Mouse (Mus musculus): ENCODE measurements at regions not wholly inside any gene's neighbourhood (a gene's known extent, or its start where the extent isn't known, plus 50 kb on each side); places are given as distances from the start of the nearest gene placed in this dataset.

DNA sequence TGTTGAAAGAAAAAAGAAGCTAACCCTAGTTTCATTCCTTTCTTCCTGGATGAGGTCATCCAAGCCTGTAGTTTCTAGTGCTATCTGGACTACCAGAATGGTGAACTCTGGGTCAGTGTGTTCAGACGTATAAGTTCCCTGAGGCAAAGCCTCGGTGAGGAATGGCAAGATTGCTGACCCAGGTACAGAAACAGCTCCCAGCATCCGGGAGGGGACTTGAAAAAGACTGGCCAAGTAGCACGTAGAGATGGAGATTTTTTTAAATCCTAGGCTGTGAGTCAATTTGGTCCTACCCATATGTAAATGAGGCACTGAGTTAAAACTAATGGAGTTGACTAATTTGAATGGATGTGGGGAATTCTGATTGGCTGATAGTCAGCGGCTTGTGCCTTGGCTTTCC, 55.0 kb upstream of the Gm11084 start:
- no peak for DNase-seq

DNA sequence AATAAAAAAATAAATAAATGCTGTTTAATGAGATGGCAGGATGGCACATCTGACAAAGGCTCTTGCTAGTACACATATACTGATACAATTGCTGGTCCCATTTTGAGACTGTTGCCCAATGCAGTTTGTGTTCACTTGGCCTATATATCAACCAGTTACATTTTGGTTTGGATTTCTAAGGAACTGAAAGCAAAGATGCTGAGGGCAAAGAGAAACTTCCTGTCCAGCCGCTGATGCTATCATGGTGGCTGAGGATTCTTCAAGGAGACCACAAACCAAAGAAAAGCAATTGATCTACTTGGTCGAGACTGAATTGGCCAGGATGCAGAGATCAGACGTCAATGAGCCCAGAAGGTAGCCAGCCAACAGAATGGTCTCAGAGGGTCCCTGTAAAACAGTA, 53.5 kb upstream of the Gm11084 start:
- DNase-seq: no peak

DNA sequence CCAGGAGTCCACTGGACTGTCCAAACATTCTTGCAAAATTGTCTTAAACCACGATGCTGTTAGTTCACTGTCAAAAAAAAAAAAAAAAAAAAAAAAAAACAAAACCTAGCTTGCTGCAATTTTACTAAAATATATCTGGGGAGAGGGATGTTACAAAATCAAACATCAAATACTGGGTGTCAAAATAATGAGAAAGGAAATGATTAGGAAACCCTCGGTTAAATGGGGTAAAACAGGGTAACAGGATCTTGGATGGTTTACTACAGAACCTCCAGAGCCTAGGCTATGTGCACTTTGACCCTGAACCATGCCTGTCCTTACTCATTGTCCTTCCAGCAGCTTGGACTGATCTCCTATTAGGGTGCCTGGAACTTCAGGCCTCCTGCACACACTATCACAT, 52.8 kb upstream of the Gm11084 start:
- no peak for DNase-seq

DNA sequence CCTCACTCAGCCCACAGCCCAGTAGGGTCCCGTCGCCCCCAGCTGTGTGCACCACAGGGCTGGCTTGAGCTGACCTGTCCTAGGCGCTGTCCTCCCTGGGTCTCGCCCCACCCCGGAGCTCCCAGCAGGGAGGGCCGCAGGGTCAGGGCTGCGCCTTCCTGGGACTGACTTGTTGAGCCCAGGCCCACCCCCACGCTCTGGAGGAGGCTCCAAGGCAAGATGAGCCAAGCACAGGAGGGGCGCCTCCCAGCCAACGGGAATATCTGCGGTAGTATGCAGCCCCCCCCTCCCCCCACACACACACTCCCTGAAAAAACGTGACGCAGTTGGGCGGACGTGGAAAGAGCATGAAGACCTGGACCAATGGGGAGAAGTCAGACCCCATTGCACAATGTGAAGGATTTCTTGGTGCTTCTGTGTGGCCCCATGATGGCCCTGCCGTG, 51.8 kb upstream of the Gm11084 start:
- peak; percentile 43 for DNase-seq

DNA sequence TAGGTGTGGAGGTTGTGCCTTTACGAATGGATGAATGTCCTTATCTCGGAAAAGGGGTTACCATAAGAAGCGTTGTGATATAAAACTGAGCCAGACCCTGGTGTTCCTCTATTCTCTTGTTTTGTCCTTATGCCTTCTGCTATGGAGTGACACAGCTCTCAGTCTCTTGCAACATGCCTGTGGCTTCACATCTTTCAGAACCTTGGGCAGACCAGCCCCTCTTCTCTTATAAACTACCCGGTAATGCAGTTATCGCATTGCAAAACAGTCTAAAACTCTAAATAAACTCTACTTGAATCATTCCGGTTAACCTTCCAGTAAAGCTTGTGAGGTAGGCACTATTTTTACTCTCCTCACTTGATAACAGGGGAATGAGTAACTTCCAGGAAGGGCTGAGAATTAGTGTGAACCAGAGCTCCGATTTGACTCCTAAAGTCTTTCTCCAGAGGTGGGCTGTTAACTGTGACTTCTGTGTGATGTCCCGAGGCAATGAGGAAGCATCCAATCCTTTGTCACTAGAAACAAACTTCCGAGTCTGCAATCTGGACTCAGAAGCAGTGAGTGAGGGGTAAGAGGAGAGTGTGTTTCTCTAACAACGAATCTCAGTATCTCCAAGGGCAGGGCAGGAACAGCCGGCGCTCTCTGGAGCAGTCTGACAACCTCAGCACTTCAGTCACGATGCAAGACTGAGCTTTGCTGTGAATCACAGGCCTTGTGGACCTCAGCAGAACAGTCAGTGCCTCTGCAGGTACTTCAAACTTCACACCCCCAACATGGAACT, 50.9 kb upstream of the Gm11084 start:
- DNase-seq: peak; percentile 12

All from kidney, postnatal 10 days (tissue).